ENCODE assay signal across 9 mouse cellular contexts in genomic region chr17:47168105-47168504, GRCm38 (mm10).
DNase-seq lines count a peak whose midpoint lies in the region; ATAC-seq lines count a peak whose summit lies in the region.
"Had no signal": no experiment of that assay in that cellular context is flagged by ENCODE, and none has a peak within 500 bp of the region (broad histone marks: within the 10 kb centered on the region; RNA-seq: fewer than 3 reads in every experiment).

No protein-coding gene starts in this region.

- H3K4me1 ChIP-seq in neural tube, embryonic 13.5 days (replicated peaks) = peaks cover 30% of the 10 kb centered on the region
- H3K4me1 ChIP-seq in intestine, embryonic 16.5 days (ENCODE audit: control insufficient read depth, insufficient read depth, low read length) = peaks cover 18% of the 10 kb centered on the region
- H3K4me1 ChIP-seq in stomach, embryonic 14.5 days (ENCODE audit: control insufficient read depth, insufficient read depth, low read length) = peaks cover 37% of the 10 kb centered on the region
- H3K4me1 ChIP-seq in forebrain, embryonic 15.5 days = peaks cover 17% of the 10 kb centered on the region

- 0 out of 2 replicates have a peak, but pooled peaks cover 5% of the 10 kb centered on the region for H3K36me3 ChIP-seq in neural tube, embryonic 13.5 days
- H3K36me3 ChIP-seq in intestine, embryonic 16.5 days (ENCODE audit: control insufficient read depth, insufficient read depth, low read length) = no peaks in the 10 kb centered on the region
- peaks cover 4% of the 10 kb centered on the region; the same call in 1 of the 2 replicates for H3K36me3 ChIP-seq in stomach, embryonic 14.5 days (ENCODE audit: control insufficient read depth, insufficient read depth, low read length)
- H3K36me3 ChIP-seq in forebrain, embryonic 15.5 days = no peaks in the 10 kb centered on the region

- H3K9me3 ChIP-seq in neural tube, embryonic 13.5 days = no peaks in the 10 kb centered on the region
- H3K9me3 ChIP-seq in intestine, embryonic 16.5 days (ENCODE audit: control insufficient read depth, low read length) = no peaks in the 10 kb centered on the region
- no peaks in the 10 kb centered on the region for H3K9me3 ChIP-seq in stomach, embryonic 14.5 days (ENCODE audit: control insufficient read depth, low read depth, low read length)
- no peaks in the 10 kb centered on the region for H3K9me3 ChIP-seq in forebrain, embryonic 15.5 days

- H3K4me2 ChIP-seq in neural tube, embryonic 13.5 days = no peak overlapping the region
- H3K4me2 ChIP-seq in intestine, embryonic 16.5 days (ENCODE audit: low read depth, low read length) = 0 out of 2 replicates have a peak overlapping the region, but pooled peaks have one; percentile 6
- H3K4me2 ChIP-seq in stomach, embryonic 14.5 days (replicated peaks; ENCODE audit: low read depth, low read length) = no peak overlapping the region
- no peak overlapping the region for H3K4me2 ChIP-seq in forebrain, embryonic 15.5 days (replicated peaks)

- no peaks in the 10 kb centered on the region for H3K27me3 ChIP-seq in neural tube, embryonic 13.5 days
- H3K27me3 ChIP-seq in intestine, embryonic 16.5 days (replicated peaks; ENCODE audit: control insufficient read depth, insufficient read depth, low read length) = no peaks in the 10 kb centered on the region
- H3K27me3 ChIP-seq in stomach, embryonic 14.5 days (ENCODE audit: control insufficient read depth, insufficient read depth, low read length) = no peaks in the 10 kb centered on the region
- no peaks in the 10 kb centered on the region for H3K27me3 ChIP-seq in forebrain, embryonic 15.5 days

- DNase-seq in neural tube, embryonic 10.5 days (ENCODE audit: extremely low spot score, low spot score) = no peak
- peak; percentile 96 for DNase-seq in heart, adult 11 months

- no peak overlapping the region for H3K4me3 ChIP-seq in neural tube, embryonic 13.5 days
- no peak overlapping the region for H3K4me3 ChIP-seq in intestine, embryonic 16.5 days (ENCODE audit: low read length)
- H3K4me3 ChIP-seq in stomach, embryonic 14.5 days (ENCODE audit: low read depth, low read length) = no peak overlapping the region
- H3K4me3 ChIP-seq in forebrain, embryonic 15.5 days = no peak overlapping the region
- H3K4me3 ChIP-seq: myocyte had no signal

- no peak overlapping the region for H3K9ac ChIP-seq in neural tube, embryonic 13.5 days
- no peak overlapping the region for H3K9ac ChIP-seq in intestine, embryonic 16.5 days (ENCODE audit: low read depth, low read length)
- no peak overlapping the region for H3K9ac ChIP-seq in stomach, embryonic 14.5 days (replicated peaks; ENCODE audit: low read depth, low read length)
- H3K9ac ChIP-seq in forebrain, embryonic 15.5 days (replicated peaks) = no peak overlapping the region

- peak overlapping the region; percentile 63 for H3K27ac ChIP-seq in neural tube, embryonic 13.5 days (replicated peaks)
- no peak overlapping the region for H3K27ac ChIP-seq in intestine, embryonic 16.5 days (ENCODE audit: low read length)
- peak overlapping the region; percentile 18; the same call in 1 of the 2 replicates for H3K27ac ChIP-seq in stomach, embryonic 14.5 days (ENCODE audit: low read length)
- no peak overlapping the region for H3K27ac ChIP-seq in forebrain, embryonic 15.5 days (replicated peaks)

- 67% methylated on average over 8 of the region's 8 CpGs for WGBS in neural tube, embryonic 13.5 days
- whole genome bisulfite sequencing in intestine, embryonic 16.5 days = 36% methylated on average over 8 of the region's 8 CpGs
- WGBS in stomach, embryonic 14.5 days = 31% methylated on average over 8 of the region's 8 CpGs
- WGBS in forebrain, embryonic 15.5 days = 57% methylated on average over 8 of the region's 8 CpGs

- no peak for ATAC-seq in neural tube, embryonic 13.5 days (ENCODE audit: low read depth)
- ATAC-seq in intestine, embryonic 16.5 days = peak; percentile 91
- peak; percentile 69; the same call in 1 of the 2 replicates for ATAC-seq in stomach, embryonic 14.5 days (ENCODE audit: insufficient number of reproducible peaks, insufficient read depth, low FRiP score, low read depth)
- ATAC-seq in CD4-positive, CD25-positive, alpha-beta regulatory T cell, adult 4 months = no peak
- no peak for ATAC-seq in erythroid progenitor cell, adult 5-6 weeks (replicated peaks; ENCODE audit: low FRiP score, poor library complexity, severe bottlenecking)
- ATAC-seq in forebrain, embryonic 15.5 days (replicated peaks) = no peak

Comparison
In these comparisons a context has a peak if more than half of its experiments do, and no peak if none do; other contexts are left out.
1. ATAC-seq: peak in intestine, embryonic 16.5 days (single experiment) and stomach, embryonic 14.5 days (single experiment); none in neural tube, embryonic 13.5 days (single experiment), CD4-positive, CD25-positive, alpha-beta regulatory T cell, adult 4 months (single experiment), erythroid progenitor cell, adult 5-6 weeks (single experiment) and forebrain, embryonic 15.5 days (single experiment).
2. H3K27ac ChIP-seq: peak in neural tube, embryonic 13.5 days (single experiment) and stomach, embryonic 14.5 days (single experiment); none in intestine, embryonic 16.5 days (single experiment) and forebrain, embryonic 15.5 days (single experiment).